Mouse (Mus musculus): ENCODE measurements at regions not wholly inside any gene's neighbourhood (a gene's known extent, or its start where the extent isn't known, plus 50 kb on each side); places are given as distances from the start of the nearest gene placed in this dataset.

DNA sequence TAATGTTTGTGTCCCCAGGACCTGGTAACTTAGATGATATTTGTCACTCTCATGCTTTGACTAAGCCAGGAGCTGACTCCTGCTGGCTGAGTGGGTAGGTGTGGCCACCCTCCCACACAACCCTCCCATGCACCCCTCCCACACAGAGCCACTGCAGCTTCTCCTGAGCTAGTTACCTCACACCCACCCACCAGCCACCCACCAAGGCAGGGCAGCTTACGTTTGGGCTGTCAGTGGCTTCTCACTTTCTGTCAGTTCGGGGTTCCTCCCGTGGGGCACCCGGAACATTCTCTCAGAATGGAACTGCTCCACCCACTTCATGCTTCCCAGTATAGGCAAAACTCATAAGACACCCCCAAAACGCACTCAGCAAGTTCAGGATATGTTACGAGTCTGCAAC is 227.4 kb downstream of the Sox9 start:
- TF ChIP-seq POLR2A (IDR thresholded peaks at IDR 0.05; ENCODE audit: insufficient read depth, low read depth, low read length) (no peak), CTCF (IDR thresholded peaks at IDR 0.05; ENCODE audit: insufficient read depth, low read depth, low read length) (no peak)

Measured in olfactory bulb, adult 2 months (tissue).